ENCODE assay signal across 8 mouse cellular contexts in genomic region chr17:26596856-26597481, GRCm38 (mm10). TPM values are rescaled to one million over a fixed set of nuclear protein-coding genes. Genes with fewer than 3 reads are reported as not detected.
DNase-seq lines count a peak whose midpoint lies in the region; ATAC-seq lines count a peak whose summit lies in the region.

No protein-coding gene starts in this region.

- DNase-seq in cerebellum, adult 9-10 months, result peak; percentile 62
- no peak for DNase-seq in limb, embryonic 10.5 days (ENCODE audit: low spot score)
- peak; percentile 65 for DNase-seq in WW6 (ENCODE audit: low read depth, low spot score)
- no peak for DNase-seq in spleen, adult 12 weeks (ENCODE audit: low spot score)

- peak overlapping the region; percentile 72 for H3K27ac ChIP-seq in limb, embryonic 12.5 days
- no peak overlapping the region for H3K27ac ChIP-seq in limb, embryonic 10.5 days
- peak overlapping the region; percentile 65 for H3K27ac ChIP-seq in hindbrain, embryonic 16.5 days (ENCODE audit: low read depth, low read length)

- H3K9me3 ChIP-seq in limb, embryonic 12.5 days, result no peaks in the 10 kb centered on the region
- no peaks in the 10 kb centered on the region for H3K9me3 ChIP-seq in limb, embryonic 10.5 days (replicated peaks)
- no peaks in the 10 kb centered on the region for H3K9me3 ChIP-seq in hindbrain, embryonic 16.5 days (ENCODE audit: control insufficient read depth, low read length)

- H3K9ac ChIP-seq in limb, embryonic 12.5 days (replicated peaks), result no peak overlapping the region; the same call in 1 of the 2 replicates
- no peak overlapping the region for H3K9ac ChIP-seq in hindbrain, embryonic 16.5 days (ENCODE audit: low read depth, low read length)

- peaks cover 26% of the 10 kb centered on the region for H3K36me3 ChIP-seq in limb, embryonic 12.5 days
- peaks cover 45% of the 10 kb centered on the region for H3K36me3 ChIP-seq in limb, embryonic 10.5 days
- H3K36me3 ChIP-seq in hindbrain, embryonic 16.5 days (ENCODE audit: control insufficient read depth, insufficient read depth, low read length), result no peaks in the 10 kb centered on the region

- no peak overlapping the region for H3K4me3 ChIP-seq in limb, embryonic 12.5 days (replicated peaks)
- H3K4me3 ChIP-seq in limb, embryonic 10.5 days, result no peak overlapping the region
- H3K4me3 ChIP-seq in hindbrain, embryonic 16.5 days (ENCODE audit: low read length), result no peak overlapping the region

- no peak overlapping the region for H3K4me2 ChIP-seq in limb, embryonic 12.5 days
- no peak overlapping the region for H3K4me2 ChIP-seq in hindbrain, embryonic 16.5 days (ENCODE audit: low read length)

- no peak for ATAC-seq in cerebellum, adult (ENCODE audit: insufficient number of reproducible peaks, low FRiP score, low TSS enrichment)
- ATAC-seq in limb, embryonic 12.5 days (ENCODE audit: insufficient number of reproducible peaks, insufficient read depth, low FRiP score, low TSS enrichment, low read depth), result no peak
- no peak for ATAC-seq in hindbrain, embryonic 16.5 days
- ATAC-seq in inflammation-experienced regulatory T-cells, adult 6 months, result no peak

- H3K27me3 ChIP-seq in limb, embryonic 12.5 days, result no peaks in the 10 kb centered on the region
- no peaks in the 10 kb centered on the region for H3K27me3 ChIP-seq in limb, embryonic 10.5 days (ENCODE audit: low read depth, poor library complexity, severe bottlenecking)
- no peaks in the 10 kb centered on the region for H3K27me3 ChIP-seq in hindbrain, embryonic 16.5 days (replicated peaks; ENCODE audit: control insufficient read depth, insufficient read depth, low read length)

- WGBS in limb, embryonic 12.5 days, result 87% methylated on average over 6 of the region's 6 CpGs
- WGBS in limb, embryonic 10.5 days, result 84% methylated on average over 6 of the region's 6 CpGs
- WGBS in hindbrain, embryonic 16.5 days, result 82% methylated on average over 6 of the region's 6 CpGs

- peaks cover 36% of the 10 kb centered on the region for H3K4me1 ChIP-seq in limb, embryonic 12.5 days (replicated peaks)
- peaks cover 22% of the 10 kb centered on the region for H3K4me1 ChIP-seq in limb, embryonic 10.5 days
- H3K4me1 ChIP-seq in hindbrain, embryonic 16.5 days (ENCODE audit: control insufficient read depth, insufficient read depth, low read depth, low read length), result peaks cover 26% of the 10 kb centered on the region

RNA-seq across cellular contexts. Expression of gene Dusp1, which starts 35.0 kb away (rescaled TPM):
- polyA plus RNA-seq in limb, embryonic 12.5 days (2016; fragmentation: Nextera tagmentation; extraction: Ambion mirVana), result 18.0 and 19.4 TPM in 2 replicates
- 23.5 and 26.1 TPM in 2 replicates for polyA plus RNA-seq in limb, embryonic 10.5 days (2016; fragmentation: Nextera tagmentation; extraction: Ambion mirVana)
- 27.1 and 29.0 TPM in 2 replicates for polyA plus RNA-seq in hindbrain, embryonic 16.5 days (2015; fragmentation: Nextera tagmentation; extraction: Ambion mirVana)
- 10 to 100 TPM; 31.4 to 56.0 (median 32.0) TPM for polyA plus RNA-seq in inflammation-experienced regulatory T-cells, adult 6 months (2017; shearing (Covaris generic))

RNA-seq across cellular contexts. Expression of gene Ergic1, which starts 35.7 kb away (rescaled TPM):
- 90.7 and 103 TPM in 2 replicates for polyA plus RNA-seq in limb, embryonic 12.5 days (2016; fragmentation: Nextera tagmentation; extraction: Ambion mirVana)
- polyA plus RNA-seq in limb, embryonic 10.5 days (2016; fragmentation: Nextera tagmentation; extraction: Ambion mirVana), result 114 and 121 TPM in 2 replicates
- polyA plus RNA-seq in hindbrain, embryonic 16.5 days (2015; fragmentation: Nextera tagmentation; extraction: Ambion mirVana), result 97.0 and 106 TPM in 2 replicates
- 10 to 100 TPM; 35.9 to 50.4 (median 39.8) TPM for polyA plus RNA-seq in inflammation-experienced regulatory T-cells, adult 6 months (2017; shearing (Covaris generic))

Comparison
In these comparisons a context has a peak if more than half of its experiments do, and no peak if none do; other contexts are left out.
1. DNase-seq: peak in cerebellum, adult 9-10 months (single experiment) and WW6 (single experiment); none in limb, embryonic 10.5 days (single experiment) and spleen, adult 12 weeks (single experiment).